31 mouse cellular contexts compared by ENCODE assay signal in genomic region chr3:90277793-90278192, GRCm38 (mm10). TPM values are rescaled to one million over a fixed set of nuclear protein-coding genes. Genes with fewer than 3 reads are reported as not detected.
A peak's percentile ranks its signal among the peaks of the same experiment; 100 is the strongest.
DNase-seq lines count a peak whose midpoint lies in the region; ATAC-seq and TF ChIP-seq lines count a peak whose summit lies in the region.
"Had no signal": no experiment of that assay in that cellular context is flagged by ENCODE, and none has a peak within 500 bp of the region (broad histone marks: within the 10 kb centered on the region; RNA-seq: fewer than 3 reads in every experiment).

No protein-coding gene starts in this region.

- H3K27me3 ChIP-seq in E14TG2a.4 (ENCODE audit: insufficient read depth, low read length) = peaks cover 11% of the 10 kb centered on the region
- no peaks in the 10 kb centered on the region for H3K27me3 ChIP-seq in cerebellum, adult 2 months (ENCODE audit: control insufficient read depth, insufficient read depth, low read length)
- no peaks in the 10 kb centered on the region for H3K27me3 ChIP-seq in hindbrain, embryonic 12.5 days
- H3K27me3 ChIP-seq: CH12.LX; heart, embryonic 13.5 days; hindbrain, embryonic 15.5 days; megakaryocyte, embryonic 14.5 days; midbrain, embryonic 13.5 days; neural tube, embryonic 13.5 days had no signal

- no peak overlapping the region for H3K4me2 ChIP-seq in hindbrain, embryonic 12.5 days (replicated peaks)
- H3K4me2 ChIP-seq: heart, embryonic 13.5 days; hindbrain, embryonic 15.5 days; midbrain, embryonic 13.5 days; neural tube, embryonic 13.5 days had no signal

- DNase-seq in cerebellum, postnatal 4 days (ENCODE audit: low spot score in 2 of 2) = no peak
- DNase-seq in cerebellum, adult 2 months = peak; percentile 87 to 94
- DNase-seq in cerebellum, postnatal 14 days = peak; percentile 79 to 90
- no peak for DNase-seq in ovary, adult 18-20 months (ENCODE audit: low spot score)
- DNase-seq in left cerebral cortex, postnatal 14 days (ENCODE audit: low spot score in 2 of 2) = no peak
- DNase-seq: adrenal gland, adult 8-10 months; gastrocnemius, adult 2 months; heart, postnatal 10 days; kidney, adult 2 months; kidney, postnatal 4 days; left cerebral cortex, postnatal 4 days; lung, adult 18-20 months; lung, postnatal 4 days; thymus, adult 2 months; thymus, postnatal 4 days had no signal

- TF ChIP-seq CTCF in E14TG2a.4 (conservative IDR thresholded peaks at IDR 0.05; ENCODE audit: low read length) = no peak
- TF ChIP-seq CTCF in cerebellum, adult 2 months (IDR thresholded peaks at IDR 0.05; ENCODE audit: borderline replicate concordance, insufficient read depth, low read depth, low read length) = no peak

- no peak overlapping the region for H3K9ac ChIP-seq in hindbrain, embryonic 12.5 days
- H3K9ac ChIP-seq: hindbrain, embryonic 15.5 days; midbrain, embryonic 13.5 days; neural tube, embryonic 13.5 days had no signal

- peaks cover 49% of the 10 kb centered on the region for H3K36me3 ChIP-seq in E14TG2a.4 (ENCODE audit: insufficient read depth, low read length)
- peaks cover 64% of the 10 kb centered on the region for H3K36me3 ChIP-seq in hindbrain, embryonic 12.5 days

- ATAC-seq in cerebellum, adult (ENCODE audit: insufficient number of reproducible peaks, low FRiP score, low TSS enrichment) = peak; percentile 87
- ATAC-seq in hindbrain, embryonic 12.5 days (ENCODE audit: low FRiP score) = no peak
- ATAC-seq: forebrain, embryonic 14.5 days; inflammation-experienced regulatory T-cells, adult 6 months; lung, postnatal 0 days; midbrain, embryonic 13.5 days had no signal

- peak overlapping the region; percentile 61 for H3K4me3 ChIP-seq in E14TG2a.4 (replicated peaks; ENCODE audit: low read length)
- no peak overlapping the region for H3K4me3 ChIP-seq in cerebellum, adult 2 months (replicated peaks; ENCODE audit: insufficient read depth, low read depth, low read length)
- H3K4me3 ChIP-seq in hindbrain, embryonic 12.5 days = no peak overlapping the region
- H3K4me3 ChIP-seq: gastrocnemius, adult 2 months; heart, embryonic 13.5 days; hindbrain, embryonic 15.5 days; megakaryocyte, embryonic 14.5 days; midbrain, embryonic 13.5 days; neural tube, embryonic 13.5 days had no signal

- intact Hi-C loops in left cerebral cortex, postnatal 14 days (cut with DNase I) = no loop called here

- H3K9me3 ChIP-seq in E14TG2a.4 (ENCODE audit: low read length) = no peaks in the 10 kb centered on the region
- no peaks in the 10 kb centered on the region for H3K9me3 ChIP-seq in hindbrain, embryonic 12.5 days (replicated peaks)
- H3K9me3 ChIP-seq: G1E; heart, embryonic 13.5 days; hindbrain, embryonic 15.5 days; megakaryocyte, embryonic 14.5 days; midbrain, embryonic 13.5 days; neural tube, embryonic 13.5 days had no signal

- H3K27ac ChIP-seq in cerebellum, adult 2 months (ENCODE audit: insufficient read depth, low read length) = peak overlapping the region; percentile 72
- H3K27ac ChIP-seq in hindbrain, embryonic 12.5 days = no peak overlapping the region
- H3K27ac ChIP-seq: gastrocnemius, adult 2 months; heart, embryonic 13.5 days; hindbrain, embryonic 15.5 days; kidney, postnatal 0 days; midbrain, embryonic 13.5 days; neural tube, embryonic 13.5 days had no signal

- 9% methylated on average over 9 of the region's 9 CpGs for WGBS in cerebellum, adult 2 months
- 92% methylated on average over 9 of the region's 9 CpGs for WGBS in hindbrain, embryonic 12.5 days

- TF ChIP-seq POLR2A in cerebellum, adult 2 months (IDR thresholded peaks at IDR 0.05; ENCODE audit: borderline replicate concordance, insufficient read depth, low read length) = no peak

- H3K4me1 ChIP-seq in E14TG2a.4 (replicated peaks; ENCODE audit: low read depth, low read length) = peaks cover 43% of the 10 kb centered on the region
- peaks cover 39% of the 10 kb centered on the region for H3K4me1 ChIP-seq in cerebellum, adult 2 months (ENCODE audit: control insufficient read depth, insufficient read depth, low read length)
- no peaks in the 10 kb centered on the region for H3K4me1 ChIP-seq in hindbrain, embryonic 12.5 days
- H3K4me1 ChIP-seq: hindbrain, embryonic 15.5 days; midbrain, embryonic 13.5 days; neural tube, embryonic 13.5 days had no signal

RNA-seq across cellular contexts. Expression of gene Dennd4b, which starts 12.8 kb away (rescaled TPM):
- polyA plus RNA-seq in cerebellum, adult 2 months (2012; rRNA removed) = 65.4 and 77.0 TPM in 2 replicates
- polyA plus RNA-seq in hindbrain, embryonic 12.5 days (2016; fragmentation: Nextera tagmentation; extraction: Ambion mirVana) = 6.2 and 6.7 TPM in 2 replicates
- total RNA-seq in left cerebral cortex, postnatal 14 days (2021) = 10 to 100 TPM; 28.2 to 29.4 TPM

RNA-seq across cellular contexts. Expression of gene Gatad2b, which starts 15.2 kb away (rescaled TPM):
- polyA plus RNA-seq in cerebellum, adult 2 months (2012; rRNA removed) = 33.3 and 40.7 TPM in 2 replicates
- 14.2 and 17.1 TPM in 2 replicates for polyA plus RNA-seq in hindbrain, embryonic 12.5 days (2016; fragmentation: Nextera tagmentation; extraction: Ambion mirVana)
- total RNA-seq in left cerebral cortex, postnatal 14 days (2021) = 10 to 100 TPM; 89.0 to 96.0 TPM

RNA-seq across cellular contexts. Expression of gene Crtc2, which starts 23.8 kb away (rescaled TPM):
- 78.2 and 91.2 TPM in 2 replicates for polyA plus RNA-seq in cerebellum, adult 2 months (2012; rRNA removed)
- 20.5 and 25.8 TPM in 2 replicates for polyA plus RNA-seq in hindbrain, embryonic 12.5 days (2016; fragmentation: Nextera tagmentation; extraction: Ambion mirVana)
- total RNA-seq in left cerebral cortex, postnatal 14 days (2021) = 10 to 100 TPM; 30.5 to 31.6 TPM

RNA-seq across cellular contexts. Expression of gene Slc39a1, which starts 29.8 kb away (rescaled TPM):
- 35.8 and 38.7 TPM in 2 replicates for polyA plus RNA-seq in cerebellum, adult 2 months (2012; rRNA removed)
- polyA plus RNA-seq in hindbrain, embryonic 12.5 days (2016; fragmentation: Nextera tagmentation; extraction: Ambion mirVana) = 46.8 and 46.9 TPM in 2 replicates
- 10 to 100 TPM; 50.5 to 51.9 TPM for total RNA-seq in left cerebral cortex, postnatal 14 days (2021)

RNA-seq across cellular contexts. Expression of gene Creb3l4, which starts 34.5 kb away (rescaled TPM):
- 0.23 and 0.51 TPM in 2 replicates for polyA plus RNA-seq in cerebellum, adult 2 months (2012; rRNA removed)
- polyA plus RNA-seq in hindbrain, embryonic 12.5 days (2016; fragmentation: Nextera tagmentation; extraction: Ambion mirVana) = 4.8 and 5.3 TPM in 2 replicates
- under 1 TPM in 1 of 2 experiments, not detected in 1; 0.23 TPM for total RNA-seq in left cerebral cortex, postnatal 14 days (2021)
- total RNA-seq: gastrocnemius, adult 2 months; hematopoietic stem cell, adult 5-6 weeks; layer of hippocampus, postnatal 25 days had no signal
- polyA plus RNA-seq: G1E; inflammation-experienced regulatory T-cells, adult 6 months had no signal

Comparison
In these comparisons a context has a peak if more than half of its experiments do, and no peak if none do; other contexts are left out.
1. DNase-seq: peak in cerebellum, adult 2 months (2 of 2) and cerebellum, postnatal 14 days (2 of 2); none in cerebellum, postnatal 4 days (0 of 2), ovary, adult 18-20 months (single experiment) and left cerebral cortex, postnatal 14 days (0 of 2).